In genomic region chr8:93729124-93729930, GRCm38 (mm10) we compare ENCODE assay signal across 11 mouse cellular contexts.
DNase-seq lines count a peak whose midpoint lies in the region; ATAC-seq and TF ChIP-seq lines count a peak whose summit lies in the region.
"Had no signal": no experiment of that assay in that cellular context is flagged by ENCODE, and none has a peak within 500 bp of the region (broad histone marks: within the 10 kb centered on the region; RNA-seq: fewer than 3 reads in every experiment).

No protein-coding gene starts in this region.

- H3K9me3 ChIP-seq in hindbrain, postnatal 0 days (ENCODE audit: low read length) = no peaks in the 10 kb centered on the region
- H3K9me3 ChIP-seq: heart, embryonic 13.5 days; limb, embryonic 12.5 days; neural tube, embryonic 12.5 days had no signal

- ATAC-seq in hindbrain, postnatal 0 days = 0 out of 2 replicates have a peak, but pooled peaks have one; percentile 40

- WGBS in cerebellum, adult 2 months = 47% methylated on average over 15 of the region's 15 CpGs
- WGBS in hindbrain, postnatal 0 days = 38% methylated on average over 15 of the region's 15 CpGs

- intact Hi-C loops in left cerebral cortex, postnatal 4 days (cut with DNase I) = no loop called here

- H3K36me3 ChIP-seq in hindbrain, postnatal 0 days (ENCODE audit: insufficient read depth, low read length) = no peaks in the 10 kb centered on the region
- H3K36me3 ChIP-seq: heart, embryonic 13.5 days; limb, embryonic 12.5 days; neural tube, embryonic 12.5 days had no signal

- H3K27ac ChIP-seq in cerebellum, adult 2 months (ENCODE audit: insufficient read depth, low read length) = no peak overlapping the region
- H3K27ac ChIP-seq in hindbrain, postnatal 0 days = peak overlapping the region; percentile 2; the same call in 1 of the 2 replicates
- H3K27ac ChIP-seq: heart, embryonic 13.5 days; limb, embryonic 12.5 days; neural tube, embryonic 12.5 days had no signal

- no peaks in the 10 kb centered on the region for H3K27me3 ChIP-seq in cerebellum, adult 2 months (ENCODE audit: control insufficient read depth, insufficient read depth, low read length)
- no peaks in the 10 kb centered on the region for H3K27me3 ChIP-seq in hindbrain, postnatal 0 days (ENCODE audit: insufficient read depth, low read length)
- H3K27me3 ChIP-seq: heart, embryonic 13.5 days; limb, embryonic 12.5 days; neural tube, embryonic 12.5 days had no signal

- TF ChIP-seq CTCF in cerebellum, adult 2 months (IDR thresholded peaks at IDR 0.05; ENCODE audit: borderline replicate concordance, insufficient read depth, low read depth, low read length) = no peak
- TF ChIP-seq CTCF in hindbrain, postnatal 0 days (IDR thresholded peaks at IDR 0.05; ENCODE audit: low read depth) = no peak

- no peak overlapping the region for H3K4me3 ChIP-seq in cerebellum, adult 2 months (replicated peaks; ENCODE audit: insufficient read depth, low read depth, low read length)
- no peak overlapping the region for H3K4me3 ChIP-seq in hindbrain, postnatal 0 days (ENCODE audit: low read length)
- H3K4me3 ChIP-seq: heart, embryonic 13.5 days; limb, embryonic 12.5 days; neural tube, embryonic 12.5 days had no signal

- peak; percentile 21 to 25 for DNase-seq in cerebellum, adult 2 months
- peak; percentile 13 to 14 for DNase-seq in cerebellum, postnatal 36 days
- peak; percentile 59 for DNase-seq in hindbrain, postnatal 0 days (ENCODE audit: low spot score)
- DNase-seq in left cerebral cortex, postnatal 4 days = peak; percentile 39
- DNase-seq in testis, postnatal 10 days (ENCODE audit: low spot score) = no peak
- no peak for DNase-seq in ovary, postnatal 14 days (ENCODE audit: low spot score)
- DNase-seq in lung, postnatal 25 days (ENCODE audit: low spot score) = no peak
- DNase-seq: kidney, adult 18-20 months had no signal

- H3K9ac ChIP-seq in hindbrain, postnatal 0 days (replicated peaks; ENCODE audit: low read length) = no peak overlapping the region
- H3K9ac ChIP-seq: heart, embryonic 13.5 days; limb, embryonic 12.5 days; neural tube, embryonic 12.5 days had no signal

- no peak overlapping the region for H3K4me2 ChIP-seq in hindbrain, postnatal 0 days (ENCODE audit: low read depth, low read length)
- H3K4me2 ChIP-seq: heart, embryonic 13.5 days; limb, embryonic 12.5 days; neural tube, embryonic 12.5 days had no signal

- no peak for TF ChIP-seq POLR2A in cerebellum, adult 2 months (IDR thresholded peaks at IDR 0.05; ENCODE audit: borderline replicate concordance, insufficient read depth, low read length)

- H3K4me1 ChIP-seq in cerebellum, adult 2 months (ENCODE audit: control insufficient read depth, insufficient read depth, low read length) = peaks cover 5% of the 10 kb centered on the region
- H3K4me1 ChIP-seq in hindbrain, postnatal 0 days (ENCODE audit: insufficient read depth, low read length) = peaks cover 12% of the 10 kb centered on the region
- H3K4me1 ChIP-seq: limb, embryonic 12.5 days; neural tube, embryonic 12.5 days had no signal

Comparison
In these comparisons a context has a peak if more than half of its experiments do, and no peak if none do; other contexts are left out.
1. DNase-seq: peak in cerebellum, adult 2 months (2 of 2), cerebellum, postnatal 36 days (2 of 2), hindbrain, postnatal 0 days (single experiment) and left cerebral cortex, postnatal 4 days (single experiment); none in testis, postnatal 10 days (single experiment), ovary, postnatal 14 days (single experiment) and lung, postnatal 25 days (single experiment).